Mouse (Mus musculus): ENCODE data around the gene Fam43a. TPM values are rescaled to one million over a fixed set of nuclear protein-coding genes. Genes with fewer than 3 reads are reported as not detected.

The Fam43a gene
- polyA plus RNA-seq (2015; fragmentation: Nextera tagmentation; extraction: Ambion mirVana) = 11.3 and 12.4 TPM in 2 replicates

DNA sequence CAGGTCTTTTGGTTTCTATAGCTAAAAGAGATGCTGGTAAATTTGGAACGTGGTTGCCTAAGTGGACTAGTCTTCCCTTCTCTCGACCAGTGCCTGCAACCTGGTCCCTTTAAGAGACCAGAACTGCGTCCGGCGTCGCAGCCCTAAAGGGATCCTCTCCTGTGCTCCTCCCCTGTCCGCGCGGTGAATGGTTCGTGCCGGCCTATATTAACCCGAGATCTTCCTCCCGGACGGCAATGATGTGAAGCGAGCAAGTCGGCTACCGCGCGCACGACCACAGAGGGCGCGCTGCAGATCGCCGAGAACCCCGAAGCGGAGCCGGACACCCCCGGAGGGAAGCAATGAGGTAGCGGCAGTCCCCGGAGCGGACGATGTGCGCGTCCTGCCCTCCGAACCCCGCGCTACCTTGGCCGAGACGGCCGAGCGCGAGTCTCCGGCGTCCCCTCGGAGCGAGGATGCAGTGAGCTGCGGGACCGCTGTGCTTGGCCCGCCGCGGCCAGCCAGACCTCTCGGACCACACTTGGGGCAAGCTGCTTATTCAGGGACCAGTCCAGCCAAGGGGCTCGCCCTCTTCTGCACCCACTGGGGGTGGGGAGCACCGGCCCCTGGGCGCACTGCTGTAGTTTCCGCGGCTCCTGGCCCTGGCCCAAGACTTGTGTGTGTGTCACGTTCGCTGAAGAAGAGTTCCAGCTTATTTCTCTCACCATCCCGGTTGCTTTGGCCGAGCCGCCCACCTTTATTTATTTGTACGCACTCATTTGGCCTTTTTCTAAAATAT is at the start of gene Fam43a:
TSS of gene Fam43a (plus strand) at position 233 of the 778 bp plus-strand sequence.
- ATAC-seq = peak; percentile 34; the same call in 1 of the 2 replicates
- Histone ChIP-seq H3K4me1 (replicated peaks; ENCODE audit: control insufficient read depth, insufficient read depth, low read length) (peaks cover 52% of the 10 kb centered on the region), H3K9ac (replicated peaks; ENCODE audit: low read depth, low read length) (peak within 1 kb of the TSS; percentile 68), H3K36me3 (ENCODE audit: control insufficient read depth, insufficient read depth) (no peaks in the 10 kb centered on the region), H3K9me3 (ENCODE audit: control insufficient read depth, low read length) (peaks cover 2% of the 10 kb centered on the region; the same call in 1 of the 2 replicates), H3K27me3 (replicated peaks; ENCODE audit: control insufficient read depth, insufficient read depth, low read length) (peaks cover 25% of the 10 kb centered on the region), H3K4me3 (replicated peaks; ENCODE audit: low read length) (peak within 1 kb of the TSS; percentile 62), H3K27ac (ENCODE audit: low read length) (peak within 1 kb of the TSS; percentile 26; the same call in 1 of the 2 replicates), H3K4me2 (ENCODE audit: low read length) (peak within 1 kb of the TSS; percentile 98)
- under 1% methylated on average over 63 of the region's 63 CpGs for WGBS

DNA sequence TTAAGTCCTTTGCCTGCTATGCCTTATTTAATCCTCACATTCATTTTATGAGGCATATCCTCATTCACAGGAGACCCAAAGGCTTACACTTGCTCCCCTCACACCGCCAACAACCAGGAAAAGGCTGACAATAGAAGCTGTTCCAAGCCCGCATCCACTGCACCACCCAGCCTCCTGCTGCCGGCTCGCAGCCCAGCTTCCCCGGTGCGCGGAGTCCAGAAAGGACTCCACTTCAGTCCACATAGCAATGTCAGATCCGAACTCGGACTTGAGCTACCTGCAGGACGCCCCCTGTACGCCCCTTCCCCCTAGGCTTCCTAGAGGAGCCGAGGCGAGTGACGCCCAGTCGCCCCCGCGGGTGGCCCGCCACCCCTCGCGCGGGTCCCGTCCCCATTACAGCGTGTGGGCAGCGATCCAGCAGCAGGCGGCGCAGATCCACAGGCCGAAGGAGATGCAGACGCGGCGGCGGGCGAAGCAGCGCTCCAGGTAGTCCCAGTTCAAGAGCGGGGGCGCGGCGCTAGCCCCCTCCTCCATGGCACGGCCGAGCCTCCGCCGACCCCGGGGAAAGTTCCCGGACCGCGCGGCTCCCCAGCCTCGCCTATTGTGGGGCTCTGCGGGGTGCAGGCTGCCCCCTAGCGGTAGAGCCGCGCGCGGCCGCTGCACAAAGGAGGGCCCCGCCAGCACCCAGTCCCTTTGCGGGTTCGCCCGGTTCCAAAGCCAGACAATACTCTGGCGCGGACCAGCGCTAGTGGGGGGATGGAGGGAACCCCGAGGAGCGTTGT is 49.4 kb upstream of the Fam43a start:
- H3K9me3 ChIP-seq (ENCODE audit: control insufficient read depth, low read length) = peaks cover 4% of the 10 kb centered on the region
- peaks cover 16% of the 10 kb centered on the region for H3K36me3 ChIP-seq (ENCODE audit: control insufficient read depth, insufficient read depth)
- H3K4me1 ChIP-seq (replicated peaks; ENCODE audit: control insufficient read depth, insufficient read depth, low read length) = peaks cover 31% of the 10 kb centered on the region
- H3K27me3 ChIP-seq (replicated peaks; ENCODE audit: control insufficient read depth, insufficient read depth, low read length) = no peaks in the 10 kb centered on the region
- ATAC-seq = peak; percentile 93
- H3K4me2 ChIP-seq (ENCODE audit: low read length) = peak overlapping the region; percentile 61
- peak overlapping the region; percentile 98 for H3K9ac ChIP-seq (replicated peaks; ENCODE audit: low read depth, low read length)
- under 1% methylated on average over 62 of the region's 63 CpGs for WGBS
- H3K27ac ChIP-seq (ENCODE audit: low read length) = peak overlapping the region; percentile 85
- peak overlapping the region; percentile 89 for H3K4me3 ChIP-seq (replicated peaks; ENCODE audit: low read length)

DNA sequence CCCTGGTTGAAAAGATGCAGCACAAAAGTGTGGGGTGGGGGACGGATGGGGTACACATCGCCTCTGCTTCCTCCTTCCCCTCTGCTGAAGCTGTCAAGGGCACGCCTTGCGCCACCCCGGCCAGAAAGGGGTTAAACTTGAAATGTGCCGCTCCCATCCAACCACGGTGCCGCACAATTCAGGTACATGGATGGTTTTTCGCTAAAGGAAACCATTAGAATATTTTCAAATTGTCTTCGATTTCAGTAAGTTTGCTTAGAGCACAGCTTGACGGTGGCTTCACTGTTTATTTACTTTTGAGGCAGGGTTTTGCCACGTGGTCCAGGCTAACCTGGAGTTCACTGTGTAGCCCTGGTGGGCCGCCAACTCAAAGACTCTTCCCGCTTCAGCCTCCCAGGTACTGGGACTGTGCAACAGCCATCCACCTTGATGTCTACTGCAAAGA is 48.8 kb upstream of the Fam43a start, which contains the start of gene Tmem44:
TSS of gene Tmem44 (minus strand) at position 95 of the 445 bp plus-strand sequence.
- WGBS = 9% methylated on average over 14 of the region's 14 CpGs
- peaks cover 31% of the 10 kb centered on the region for H3K4me1 ChIP-seq (replicated peaks; ENCODE audit: control insufficient read depth, insufficient read depth, low read length)

DNA sequence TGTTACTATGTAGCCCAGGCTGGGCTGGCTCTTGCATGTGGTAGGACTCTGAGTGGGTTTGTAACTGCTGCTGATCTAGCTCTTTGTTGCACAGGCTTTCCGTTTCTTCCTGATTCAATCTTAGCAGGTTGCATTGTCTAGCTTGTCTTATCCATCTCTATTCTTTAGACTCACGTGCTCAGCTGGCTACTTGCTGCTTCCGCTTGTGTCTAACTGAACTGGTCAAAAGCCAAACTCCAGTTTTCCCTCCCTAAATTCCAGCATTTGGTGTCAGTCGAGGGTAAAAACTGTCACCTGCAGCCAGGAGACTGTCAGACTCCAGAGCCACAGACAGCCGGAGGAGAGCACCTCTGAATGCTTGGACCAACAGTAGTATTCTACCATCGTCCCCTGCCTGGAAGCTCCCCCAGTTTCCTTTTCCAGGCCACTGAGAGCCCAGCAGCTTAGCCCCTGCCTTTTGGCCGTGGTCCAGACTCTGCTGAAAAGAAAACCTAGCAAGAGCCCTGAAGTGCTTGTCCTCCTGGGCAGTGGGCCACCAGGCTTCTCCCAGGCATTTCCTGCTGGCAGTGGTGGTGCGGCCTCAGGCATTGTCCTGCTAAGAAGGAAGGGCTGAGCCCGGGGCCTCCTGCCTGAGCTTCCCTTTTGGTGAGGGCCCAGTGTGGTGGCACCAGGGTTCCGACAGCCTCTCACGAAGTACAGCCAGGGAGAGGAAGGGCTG is 46.7 kb upstream of the Fam43a start:
- Histone ChIP-seq H3K4me1 (replicated peaks; ENCODE audit: control insufficient read depth, insufficient read depth, low read length) (peaks cover 30% of the 10 kb centered on the region), H3K27ac (ENCODE audit: low read length) (peak overlapping the region; percentile 57), H3K4me2 (ENCODE audit: low read length) (peak overlapping the region; percentile 4; the same call in 1 of the 2 replicates), H3K36me3 (ENCODE audit: control insufficient read depth, insufficient read depth) (peaks cover 9% of the 10 kb centered on the region; the same call in 1 of the 2 replicates), H3K4me3 (replicated peaks; ENCODE audit: low read length) (no peak overlapping the region), H3K9ac (replicated peaks; ENCODE audit: low read depth, low read length) (no peak overlapping the region; the same call in 1 of the 2 replicates), H3K27me3 (replicated peaks; ENCODE audit: control insufficient read depth, insufficient read depth, low read length) (no peaks in the 10 kb centered on the region), H3K9me3 (ENCODE audit: control insufficient read depth, low read length) (peaks cover 14% of the 10 kb centered on the region)
- peak; percentile 37 for ATAC-seq
- 10% methylated on average over 11 of the region's 11 CpGs for WGBS

More for the DNA sequence above, 48.8 kb upstream of the Fam43a start, which contains the start of gene Tmem44:
- Histone ChIP-seq H3K9me3 (ENCODE audit: control insufficient read depth, low read length) (peaks cover 10% of the 10 kb centered on the region), H3K27me3 (replicated peaks; ENCODE audit: control insufficient read depth, insufficient read depth, low read length) (no peaks in the 10 kb centered on the region), H3K27ac (ENCODE audit: low read length) (peak within 1 kb of the TSS; percentile 85), H3K4me2 (ENCODE audit: low read length) (peak within 1 kb of the TSS; percentile 61), H3K9ac (replicated peaks; ENCODE audit: low read depth, low read length) (peak within 1 kb of the TSS; percentile 98), H3K36me3 (ENCODE audit: control insufficient read depth, insufficient read depth) (peaks cover 16% of the 10 kb centered on the region), H3K4me3 (replicated peaks; ENCODE audit: low read length) (peak within 1 kb of the TSS; percentile 89)
- peak; percentile 59 for ATAC-seq

DNA sequence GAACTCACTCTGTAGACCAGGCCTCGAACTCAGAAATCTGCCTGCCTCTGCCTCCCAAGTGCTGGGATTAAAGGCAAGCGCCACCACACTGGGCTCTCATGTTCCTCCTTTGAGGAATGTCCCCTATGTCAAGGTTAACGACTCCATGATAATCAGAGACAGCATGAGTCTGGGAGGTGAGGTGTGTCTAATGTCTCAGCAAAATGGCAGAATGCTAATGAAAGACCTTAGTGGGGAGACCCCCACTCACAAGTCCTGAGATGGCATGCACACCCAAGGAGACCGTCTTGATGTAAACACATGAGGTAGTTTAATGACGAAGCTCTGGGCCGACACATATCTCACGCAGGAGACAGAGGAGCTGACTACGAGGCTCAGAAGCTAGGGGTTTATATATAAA is 45.4 kb upstream of the Fam43a start:
- Histone ChIP-seq H3K4me2 (ENCODE audit: low read length) (no peak overlapping the region), H3K4me1 (replicated peaks; ENCODE audit: control insufficient read depth, insufficient read depth, low read length) (peaks cover 17% of the 10 kb centered on the region), H3K36me3 (ENCODE audit: control insufficient read depth, insufficient read depth) (peaks cover 11% of the 10 kb centered on the region), H3K9ac (replicated peaks; ENCODE audit: low read depth, low read length) (no peak overlapping the region), H3K9me3 (ENCODE audit: control insufficient read depth, low read length) (peaks cover 14% of the 10 kb centered on the region), H3K27ac (ENCODE audit: low read length) (no peak overlapping the region), H3K4me3 (replicated peaks; ENCODE audit: low read length) (no peak overlapping the region), H3K27me3 (replicated peaks; ENCODE audit: control insufficient read depth, insufficient read depth, low read length) (no peaks in the 10 kb centered on the region)
- ATAC-seq = no peak
- 96% methylated on average over 8 of the region's 8 CpGs for WGBS

DNA sequence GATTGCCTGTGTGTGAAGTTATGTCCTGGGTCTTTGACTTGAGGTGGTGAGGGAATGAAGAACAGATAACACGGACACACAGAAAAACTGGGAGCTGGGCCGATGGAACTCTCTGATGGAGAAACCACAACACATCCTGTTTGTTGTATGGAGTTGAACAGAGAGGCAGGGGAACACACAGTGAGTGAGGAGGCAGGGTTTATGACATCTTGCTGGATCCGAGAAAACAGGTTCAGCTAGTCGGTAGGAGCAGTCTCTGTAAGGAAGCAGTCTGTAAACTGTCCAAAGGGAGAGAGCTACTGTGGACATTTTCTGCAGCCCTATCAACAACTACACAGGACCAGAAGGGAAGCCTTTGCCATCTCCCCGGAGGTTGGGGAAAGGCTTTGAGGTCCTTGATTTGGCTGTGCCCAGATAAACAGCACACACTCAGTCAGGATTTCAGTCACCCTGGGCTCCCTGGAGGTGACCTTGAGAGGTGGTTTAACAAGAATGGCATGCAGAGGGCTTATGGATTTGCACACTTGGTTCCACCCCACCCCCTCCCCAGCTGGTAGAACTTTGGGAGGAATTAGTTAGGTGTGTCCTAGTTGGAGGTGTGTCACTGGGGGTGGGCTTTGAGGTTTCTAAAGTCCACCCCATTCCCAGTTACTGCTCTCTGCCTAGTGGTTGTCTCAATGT is 40.1 kb upstream of the Fam43a start:
- Histone ChIP-seq H3K27me3 (replicated peaks; ENCODE audit: control insufficient read depth, insufficient read depth, low read length) (no peaks in the 10 kb centered on the region), H3K9me3 (ENCODE audit: control insufficient read depth, low read length) (peaks cover 14% of the 10 kb centered on the region), H3K4me1 (replicated peaks; ENCODE audit: control insufficient read depth, insufficient read depth, low read length) (no peaks in the 10 kb centered on the region), H3K36me3 (ENCODE audit: control insufficient read depth, insufficient read depth) (peaks cover 29% of the 10 kb centered on the region), H3K27ac (ENCODE audit: low read length) (no peak overlapping the region), H3K4me3 (replicated peaks; ENCODE audit: low read length) (no peak overlapping the region), H3K9ac (replicated peaks; ENCODE audit: low read depth, low read length) (no peak overlapping the region), H3K4me2 (ENCODE audit: low read length) (no peak overlapping the region)
- no peak for ATAC-seq
- WGBS = 95% methylated on average over 5 of the region's 5 CpGs

DNA sequence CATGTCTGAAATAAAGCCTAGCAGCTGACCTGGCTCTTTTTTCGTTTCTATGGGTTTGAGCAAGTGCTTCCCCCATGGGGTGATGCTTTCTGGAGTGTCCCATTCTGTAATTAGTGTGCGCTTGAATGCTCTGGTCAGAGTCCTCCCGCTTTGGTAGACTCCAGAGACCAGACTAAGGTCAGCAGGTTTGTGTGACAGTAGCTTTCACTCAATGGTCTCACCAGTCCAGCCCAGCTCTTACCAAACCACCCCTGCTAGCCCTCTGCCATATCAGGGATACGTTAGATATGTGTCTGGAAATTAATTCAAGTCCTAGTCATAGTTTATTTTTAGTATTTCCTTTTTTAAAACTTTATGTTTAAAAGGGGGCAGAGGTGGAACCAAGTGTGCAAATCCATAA is 38.9 kb upstream of the Fam43a start:
- WGBS = 86% methylated on average over 4 of the region's 4 CpGs
- Histone ChIP-seq H3K27ac (ENCODE audit: low read length) (no peak overlapping the region), H3K4me3 (replicated peaks; ENCODE audit: low read length) (no peak overlapping the region), H3K4me2 (ENCODE audit: low read length) (no peak overlapping the region), H3K9ac (replicated peaks; ENCODE audit: low read depth, low read length) (no peak overlapping the region), H3K36me3 (ENCODE audit: control insufficient read depth, insufficient read depth) (peaks cover 30% of the 10 kb centered on the region), H3K27me3 (replicated peaks; ENCODE audit: control insufficient read depth, insufficient read depth, low read length) (no peaks in the 10 kb centered on the region), H3K9me3 (ENCODE audit: control insufficient read depth, low read length) (peaks cover 6% of the 10 kb centered on the region; the same call in 1 of the 2 replicates), H3K4me1 (replicated peaks; ENCODE audit: control insufficient read depth, insufficient read depth, low read length) (no peaks in the 10 kb centered on the region)
- ATAC-seq = no peak

DNA sequence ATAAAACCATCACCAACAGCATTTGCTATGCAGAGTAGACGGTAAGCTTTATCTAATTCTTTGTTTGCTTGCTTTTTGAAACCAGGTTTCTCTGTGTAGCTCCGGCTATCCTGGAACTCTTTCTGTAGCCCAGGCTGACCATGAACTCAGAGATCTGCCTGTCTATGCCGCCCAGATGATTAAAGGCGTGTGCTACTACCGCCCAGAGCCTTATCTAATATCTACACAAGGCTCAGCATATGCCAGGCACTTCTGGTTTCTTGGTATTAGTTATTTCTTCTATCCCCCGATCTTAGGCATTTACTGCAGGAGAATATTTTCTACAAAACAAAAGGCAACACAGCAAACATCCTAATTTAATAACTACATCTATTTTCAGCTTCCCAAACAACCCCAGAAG is 33.9 kb upstream of the Fam43a start:
- H3K4me2 ChIP-seq (ENCODE audit: low read length) = no peak overlapping the region
- H3K36me3 ChIP-seq (ENCODE audit: control insufficient read depth, insufficient read depth) = peaks cover 40% of the 10 kb centered on the region
- no peak overlapping the region for H3K9ac ChIP-seq (replicated peaks; ENCODE audit: low read depth, low read length)
- no peak overlapping the region for H3K4me3 ChIP-seq (replicated peaks; ENCODE audit: low read length)
- H3K9me3 ChIP-seq (ENCODE audit: control insufficient read depth, low read length) = no peaks in the 10 kb centered on the region
- H3K27me3 ChIP-seq (replicated peaks; ENCODE audit: control insufficient read depth, insufficient read depth, low read length) = no peaks in the 10 kb centered on the region
- no peak overlapping the region for H3K27ac ChIP-seq (ENCODE audit: low read length)
- no peak for ATAC-seq
- WGBS = 95% methylated on average over 6 of the region's 6 CpGs
- no peaks in the 10 kb centered on the region for H3K4me1 ChIP-seq (replicated peaks; ENCODE audit: control insufficient read depth, insufficient read depth, low read length)
